Comparison of ENCODE assay signal across 10 mouse cellular contexts in the genomic region with DNA sequence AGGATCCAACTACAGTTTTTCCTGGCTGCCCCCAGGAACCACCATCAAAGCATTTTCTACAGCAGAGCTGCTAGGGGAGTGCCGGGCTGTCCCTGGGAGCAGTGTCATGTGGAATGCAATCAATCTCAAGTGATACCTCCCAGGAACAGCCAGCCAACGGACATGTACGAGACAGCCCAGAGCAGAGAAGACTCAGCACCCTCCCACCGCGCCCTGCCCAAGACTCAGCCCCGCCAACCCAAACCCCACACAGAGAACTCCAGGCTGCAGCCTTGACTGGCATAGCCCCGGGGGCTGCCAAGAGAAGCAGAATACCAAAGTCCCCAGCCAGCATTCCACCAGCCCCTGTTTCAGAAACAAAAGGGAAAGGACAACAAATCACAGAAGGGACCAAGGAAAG. TPM values are rescaled to one million over a fixed set of nuclear protein-coding genes. Genes with fewer than 3 reads are reported as not detected.
DNase-seq lines count a peak whose midpoint lies in the region; ATAC-seq and TF ChIP-seq lines count a peak whose summit lies in the region.
"Had no signal": no experiment of that assay in that cellular context is flagged by ENCODE, and none has a peak within 500 bp of the region (broad histone marks: within the 10 kb centered on the region; RNA-seq: fewer than 3 reads in every experiment).

No protein-coding gene starts in this region.

- no peaks in the 10 kb centered on the region for H3K36me3 ChIP-seq in hindbrain, embryonic 14.5 days (replicated peaks; ENCODE audit: control insufficient read depth, insufficient read depth)
- no peaks in the 10 kb centered on the region for H3K36me3 ChIP-seq in hindbrain, embryonic 12.5 days
- H3K36me3 ChIP-seq in heart, postnatal 0 days (replicated peaks; ENCODE audit: control insufficient read depth, insufficient read depth, low read length), result 0 out of 2 replicates have a peak, but pooled peaks cover 6% of the 10 kb centered on the region
- H3K36me3 ChIP-seq in limb, embryonic 13.5 days, result no peaks in the 10 kb centered on the region
- H3K36me3 ChIP-seq in stomach, embryonic 14.5 days (ENCODE audit: control insufficient read depth, insufficient read depth, low read length), result no peaks in the 10 kb centered on the region
- H3K36me3 ChIP-seq: midbrain, embryonic 12.5 days had no signal

- H3K9me3 ChIP-seq in hindbrain, embryonic 14.5 days (ENCODE audit: control insufficient read depth, low read length), result no peaks in the 10 kb centered on the region
- H3K9me3 ChIP-seq in hindbrain, embryonic 12.5 days (replicated peaks), result no peaks in the 10 kb centered on the region
- H3K9me3 ChIP-seq in heart, postnatal 0 days (replicated peaks; ENCODE audit: control insufficient read depth, low read length), result no peaks in the 10 kb centered on the region
- H3K9me3 ChIP-seq in limb, embryonic 13.5 days, result no peaks in the 10 kb centered on the region
- H3K9me3 ChIP-seq in stomach, embryonic 14.5 days (ENCODE audit: control insufficient read depth, low read depth, low read length), result no peaks in the 10 kb centered on the region
- H3K9me3 ChIP-seq: G1E; midbrain, embryonic 12.5 days had no signal

- ATAC-seq in hindbrain, embryonic 14.5 days (ENCODE audit: low FRiP score), result no peak
- no peak for ATAC-seq in hindbrain, embryonic 12.5 days (ENCODE audit: low FRiP score)
- peak; percentile 39 for ATAC-seq in heart, postnatal 0 days (ENCODE audit: insufficient read depth, low read depth)
- no peak for ATAC-seq in limb, embryonic 13.5 days (ENCODE audit: low FRiP score, low read depth)
- 0 out of 2 replicates have a peak, but pooled peaks have one; percentile 46 for ATAC-seq in stomach, embryonic 14.5 days (ENCODE audit: insufficient number of reproducible peaks, insufficient read depth, low FRiP score, low read depth)

- no peak for TF ChIP-seq CTCF in heart, postnatal 0 days (IDR thresholded peaks at IDR 0.05; ENCODE audit: low read depth)

- WGBS in hindbrain, embryonic 14.5 days, result 36% methylated on average over 7 of the region's 7 CpGs
- WGBS in hindbrain, embryonic 12.5 days, result 30% methylated on average over 7 of the region's 7 CpGs
- 3% methylated on average over 7 of the region's 7 CpGs for WGBS in heart, postnatal 0 days
- WGBS in limb, embryonic 13.5 days, result 19% methylated on average over 7 of the region's 7 CpGs
- WGBS in stomach, embryonic 14.5 days, result 7% methylated on average over 7 of the region's 7 CpGs

- no peak overlapping the region for H3K27ac ChIP-seq in hindbrain, embryonic 14.5 days
- no peak overlapping the region for H3K27ac ChIP-seq in hindbrain, embryonic 12.5 days
- H3K27ac ChIP-seq in heart, postnatal 0 days (ENCODE audit: low read depth), result peak overlapping the region; percentile 65
- peak overlapping the region; percentile 10; the same call in 1 of the 2 replicates for H3K27ac ChIP-seq in limb, embryonic 13.5 days
- H3K27ac ChIP-seq in stomach, embryonic 14.5 days (ENCODE audit: low read length), result peak overlapping the region; percentile 35; the same call in 1 of the 2 replicates
- H3K27ac ChIP-seq: midbrain, embryonic 12.5 days had no signal

- no peaks in the 10 kb centered on the region for H3K4me1 ChIP-seq in hindbrain, embryonic 14.5 days (replicated peaks; ENCODE audit: control insufficient read depth, insufficient read depth, low read length)
- peaks cover 15% of the 10 kb centered on the region; the same call in 1 of the 2 replicates for H3K4me1 ChIP-seq in hindbrain, embryonic 12.5 days
- peaks cover 47% of the 10 kb centered on the region for H3K4me1 ChIP-seq in heart, postnatal 0 days (ENCODE audit: control insufficient read depth, insufficient read depth)
- H3K4me1 ChIP-seq in limb, embryonic 13.5 days, result peaks cover 42% of the 10 kb centered on the region
- H3K4me1 ChIP-seq in stomach, embryonic 14.5 days (ENCODE audit: control insufficient read depth, insufficient read depth, low read length), result peaks cover 33% of the 10 kb centered on the region
- H3K4me1 ChIP-seq: midbrain, embryonic 12.5 days had no signal

- no peaks in the 10 kb centered on the region for H3K27me3 ChIP-seq in hindbrain, embryonic 14.5 days (ENCODE audit: control insufficient read depth, insufficient read depth, low read length)
- no peaks in the 10 kb centered on the region for H3K27me3 ChIP-seq in hindbrain, embryonic 12.5 days
- H3K27me3 ChIP-seq in heart, postnatal 0 days (ENCODE audit: control insufficient read depth, insufficient read depth, low read length), result no peaks in the 10 kb centered on the region
- H3K27me3 ChIP-seq in limb, embryonic 13.5 days, result 0 out of 2 replicates have a peak, but pooled peaks cover 7% of the 10 kb centered on the region
- H3K27me3 ChIP-seq in stomach, embryonic 14.5 days (ENCODE audit: control insufficient read depth, insufficient read depth, low read length), result no peaks in the 10 kb centered on the region
- H3K27me3 ChIP-seq: midbrain, embryonic 12.5 days had no signal

- TF ChIP-seq EP300 in heart, postnatal 0 days (IDR thresholded peaks at IDR 0.05; ENCODE audit: low read depth), result no peak

- no peak for DNase-seq in hindbrain, embryonic 14.5 days (ENCODE audit: low spot score)
- no peak for DNase-seq in heart, postnatal 0 days (ENCODE audit: low spot score)
- DNase-seq in layer of hippocampus, adult 8-10 months (ENCODE audit: low spot score in 2 of 2), result no peak
- DNase-seq in cerebellum, postnatal 4 days (ENCODE audit: low spot score in 2 of 2), result no peak
- DNase-seq in spleen, postnatal 10 days (ENCODE audit: low spot score in 2 of 2), result no peak

- no peak overlapping the region; the same call in 1 of the 2 replicates for H3K4me3 ChIP-seq in hindbrain, embryonic 14.5 days (replicated peaks; ENCODE audit: low read length)
- no peak overlapping the region for H3K4me3 ChIP-seq in hindbrain, embryonic 12.5 days
- H3K4me3 ChIP-seq in heart, postnatal 0 days (ENCODE audit: low read depth, low read length), result peak overlapping the region; percentile 30
- H3K4me3 ChIP-seq in limb, embryonic 13.5 days, result 0 out of 2 replicates have a peak overlapping the region, but pooled peaks have one; percentile 3
- H3K4me3 ChIP-seq in stomach, embryonic 14.5 days (ENCODE audit: low read depth, low read length), result no peak overlapping the region
- H3K4me3 ChIP-seq: midbrain, embryonic 12.5 days had no signal

- peak overlapping the region; percentile 15; the same call in 1 of the 2 replicates for H3K4me2 ChIP-seq in hindbrain, embryonic 14.5 days (replicated peaks)
- H3K4me2 ChIP-seq in hindbrain, embryonic 12.5 days (replicated peaks), result no peak overlapping the region
- H3K4me2 ChIP-seq in heart, postnatal 0 days (ENCODE audit: low read depth, low read length), result peak overlapping the region; percentile 52
- peak overlapping the region; percentile 9; the same call in 1 of the 2 replicates for H3K4me2 ChIP-seq in limb, embryonic 13.5 days (replicated peaks)
- H3K4me2 ChIP-seq in stomach, embryonic 14.5 days (replicated peaks; ENCODE audit: low read depth, low read length), result peak overlapping the region; percentile 13; the same call in 1 of the 2 replicates
- H3K4me2 ChIP-seq: midbrain, embryonic 12.5 days had no signal

- H3K9ac ChIP-seq in hindbrain, embryonic 14.5 days, result 0 out of 2 replicates have a peak overlapping the region, but pooled peaks have one; percentile 29
- no peak overlapping the region for H3K9ac ChIP-seq in hindbrain, embryonic 12.5 days
- peak overlapping the region; percentile 47; the same call in 1 of the 2 replicates for H3K9ac ChIP-seq in heart, postnatal 0 days (replicated peaks; ENCODE audit: low read depth, low read length)
- 0 out of 2 replicates have a peak overlapping the region, but pooled peaks have one; percentile 0 for H3K9ac ChIP-seq in limb, embryonic 13.5 days
- no peak overlapping the region for H3K9ac ChIP-seq in stomach, embryonic 14.5 days (replicated peaks; ENCODE audit: low read depth, low read length)
- H3K9ac ChIP-seq: midbrain, embryonic 12.5 days had no signal

RNA-seq across cellular contexts. Expression of gene Ggta1, which starts 31.0 kb away (rescaled TPM):
- 7.8 and 8.4 TPM in 2 replicates for polyA plus RNA-seq in hindbrain, embryonic 14.5 days (2014; fragmentation: Nextera tagmentation; extraction: Ambion mirVana)
- 6.4 and 7.6 TPM in 2 replicates for polyA plus RNA-seq in hindbrain, embryonic 12.5 days (2016; fragmentation: Nextera tagmentation; extraction: Ambion mirVana)
- total RNA-seq in heart, postnatal 0 days (2014; rRNA removed; ENCODE audit: low replicate concordance), result 14.8 and 37.1 TPM in 2 replicates
- polyA plus RNA-seq in heart, postnatal 0 days (2015; fragmentation: Nextera tagmentation; extraction: Ambion mirVana), result 16.0 and 16.4 TPM in 2 replicates
- polyA plus RNA-seq in limb, embryonic 13.5 days (2015; fragmentation: Nextera tagmentation; extraction: Ambion mirVana), result 18.3 and 19.6 TPM in 2 replicates
- 23.5 and 27.1 TPM in 2 replicates for polyA plus RNA-seq in stomach, embryonic 14.5 days (2014; fragmentation: Nextera tagmentation; extraction: Ambion mirVana)
- total RNA-seq in layer of hippocampus, adult 8-10 months (2022), result 10 to 100 TPM in 2 of 4 experiments, 1 to 10 TPM in 2; 2.6 to 16.0 (median 6.7) TPM

RNA-seq across cellular contexts. Expression of gene 4930402F06Rik, which starts 35.0 kb away (rescaled TPM):
- not detected in 2 replicates for polyA plus RNA-seq in hindbrain, embryonic 14.5 days (2014; fragmentation: Nextera tagmentation; extraction: Ambion mirVana)
- not detected in 2 replicates for polyA plus RNA-seq in hindbrain, embryonic 12.5 days (2016; fragmentation: Nextera tagmentation; extraction: Ambion mirVana)
- total RNA-seq in heart, postnatal 0 days (2014; rRNA removed; ENCODE audit: low replicate concordance), result not detected in 2 replicates
- not detected in 2 replicates for polyA plus RNA-seq in heart, postnatal 0 days (2015; fragmentation: Nextera tagmentation; extraction: Ambion mirVana)
- not detected in 2 replicates for polyA plus RNA-seq in limb, embryonic 13.5 days (2015; fragmentation: Nextera tagmentation; extraction: Ambion mirVana)
- not detected in 2 replicates for polyA plus RNA-seq in stomach, embryonic 14.5 days (2014; fragmentation: Nextera tagmentation; extraction: Ambion mirVana)
- not detected for total RNA-seq in layer of hippocampus, adult 8-10 months (2022)
- total RNA-seq: G1E had no signal
- polyA plus RNA-seq: G1E; midbrain, embryonic 12.5 days had no signal

Comparison
In these comparisons a context has a peak if more than half of its experiments do, and no peak if none do; other contexts are left out.
1. H3K9ac ChIP-seq: peak in hindbrain, embryonic 14.5 days (single experiment), heart, postnatal 0 days (single experiment) and limb, embryonic 13.5 days (single experiment); none in hindbrain, embryonic 12.5 days (single experiment) and stomach, embryonic 14.5 days (single experiment).
2. ATAC-seq: peak in heart, postnatal 0 days (single experiment) and stomach, embryonic 14.5 days (single experiment); none in hindbrain, embryonic 14.5 days (single experiment), hindbrain, embryonic 12.5 days (single experiment) and limb, embryonic 13.5 days (single experiment).
3. H3K27ac ChIP-seq: peak in heart, postnatal 0 days (single experiment), limb, embryonic 13.5 days (single experiment) and stomach, embryonic 14.5 days (single experiment); none in hindbrain, embryonic 14.5 days (single experiment) and hindbrain, embryonic 12.5 days (single experiment).
4. H3K4me3 ChIP-seq: peak in heart, postnatal 0 days (single experiment) and limb, embryonic 13.5 days (single experiment); none in hindbrain, embryonic 14.5 days (single experiment), hindbrain, embryonic 12.5 days (single experiment) and stomach, embryonic 14.5 days (single experiment).